Mouse (Mus musculus): Measurements from ENCODE around the gene Fut4. TPM values are rescaled to one million over a fixed set of nuclear protein-coding genes. Genes with fewer than 3 reads are reported as not detected.

The Fut4 gene
- polyA plus RNA-seq, 1 experiment from 2014 or later = 14.5 TPM

GRCm38 (mm10) chr9:14739498-14740150, 12.6 kb downstream of the Fut4 start:
- Histone ChIP-seq H3K27ac (replicated peaks) (no peak overlapping the region), H3K27me3 (ENCODE audit: control insufficient read depth, insufficient read depth, low read length) (no peaks in the 10 kb centered on the region), H3K9me3 (ENCODE audit: control insufficient read depth, low read length) (no peaks in the 10 kb centered on the region), H3K4me2 (replicated peaks; ENCODE audit: low read depth) (no peak overlapping the region), H3K4me3 (ENCODE audit: low read depth, low read length) (no peak overlapping the region), H3K36me3 (ENCODE audit: control insufficient read depth, insufficient read depth, low read length) (no peaks in the 10 kb centered on the region), H3K4me1 (replicated peaks; ENCODE audit: control insufficient read depth, insufficient read depth) (no peaks in the 10 kb centered on the region), H3K9ac (ENCODE audit: low read length) (no peak overlapping the region)
- ATAC-seq (ENCODE audit: low FRiP score, low TSS enrichment) (no peak), DNase-seq (ENCODE audit: low spot score) (no peak)
- 63% methylated on average over 4 of the region's 4 CpGs for WGBS
- TF ChIP-seq CTCF (IDR thresholded peaks at IDR 0.05; ENCODE audit: low read depth) (no peak), EP300 (optimal IDR thresholded peaks at IDR 0.05) (no peak)

- Histone ChIP-seq H3K4me2 (replicated peaks; ENCODE audit: low read depth) (no peak overlapping the region), H3K36me3 (ENCODE audit: control insufficient read depth, insufficient read depth, low read length) (no peaks in the 10 kb centered on the region), H3K9me3 (ENCODE audit: control insufficient read depth, low read length) (no peaks in the 10 kb centered on the region), H3K27me3 (ENCODE audit: control insufficient read depth, insufficient read depth, low read length) (no peaks in the 10 kb centered on the region), H3K9ac (ENCODE audit: low read length) (no peak overlapping the region), H3K4me1 (replicated peaks; ENCODE audit: control insufficient read depth, insufficient read depth) (0 out of 2 replicates have a peak, but pooled peaks cover 3% of the 10 kb centered on the region), H3K27ac (replicated peaks) (no peak overlapping the region), H3K4me3 (ENCODE audit: low read depth, low read length) (no peak overlapping the region)
- 23% methylated on average over 9 of the region's 9 CpGs for WGBS
- no peak for TF ChIP-seq EP300 (optimal IDR thresholded peaks at IDR 0.05)
- no peak for TF ChIP-seq CTCF (IDR thresholded peaks at IDR 0.05; ENCODE audit: low read depth)
- DNase-seq (ENCODE audit: low spot score) (no peak), ATAC-seq (ENCODE audit: low FRiP score, low TSS enrichment) (peak; percentile 56)
Measured at GRCm38 (mm10) chr9:14730941-14731541, 21.2 kb downstream of the Fut4 start.

DNA sequence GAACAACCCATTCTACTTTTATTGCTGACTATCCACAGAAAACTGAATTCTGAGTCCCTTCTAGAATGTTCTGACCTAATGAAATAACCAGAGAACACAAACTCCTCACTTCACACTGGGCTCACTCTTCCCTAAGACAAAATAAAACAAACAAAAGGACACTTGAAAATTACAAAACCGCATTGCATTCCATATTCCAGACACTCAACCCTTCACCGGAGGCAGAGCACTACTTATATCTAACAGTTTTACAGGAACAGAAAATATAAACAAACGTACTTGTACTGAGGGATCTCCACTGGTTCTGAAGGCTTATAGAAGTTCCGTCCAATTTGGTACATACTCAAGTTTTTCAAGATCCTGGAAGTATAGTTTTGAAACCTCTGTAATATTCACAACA, 23.8 kb downstream of the Fut4 start:
- 0 out of 2 replicates have a peak, but pooled peaks cover 3% of the 10 kb centered on the region for H3K4me1 ChIP-seq (replicated peaks; ENCODE audit: control insufficient read depth, insufficient read depth)
- no peaks in the 10 kb centered on the region for H3K36me3 ChIP-seq (ENCODE audit: control insufficient read depth, insufficient read depth, low read length)
- TF ChIP-seq CTCF (IDR thresholded peaks at IDR 0.05; ENCODE audit: low read depth) = no peak
- TF ChIP-seq EP300 (optimal IDR thresholded peaks at IDR 0.05) = no peak
- WGBS = 57% methylated on average over 4 of the region's 4 CpGs
- no peaks in the 10 kb centered on the region for H3K9me3 ChIP-seq (ENCODE audit: control insufficient read depth, low read length)
- no peak for DNase-seq (ENCODE audit: low spot score)
- no peak overlapping the region for H3K9ac ChIP-seq (ENCODE audit: low read length)
- H3K4me2 ChIP-seq (replicated peaks; ENCODE audit: low read depth) = no peak overlapping the region
- no peak overlapping the region for H3K4me3 ChIP-seq (ENCODE audit: low read depth, low read length)
- no peak overlapping the region for H3K27ac ChIP-seq (replicated peaks)
- no peaks in the 10 kb centered on the region for H3K27me3 ChIP-seq (ENCODE audit: control insufficient read depth, insufficient read depth, low read length)
- no peak for ATAC-seq (ENCODE audit: low FRiP score, low TSS enrichment)

DNA sequence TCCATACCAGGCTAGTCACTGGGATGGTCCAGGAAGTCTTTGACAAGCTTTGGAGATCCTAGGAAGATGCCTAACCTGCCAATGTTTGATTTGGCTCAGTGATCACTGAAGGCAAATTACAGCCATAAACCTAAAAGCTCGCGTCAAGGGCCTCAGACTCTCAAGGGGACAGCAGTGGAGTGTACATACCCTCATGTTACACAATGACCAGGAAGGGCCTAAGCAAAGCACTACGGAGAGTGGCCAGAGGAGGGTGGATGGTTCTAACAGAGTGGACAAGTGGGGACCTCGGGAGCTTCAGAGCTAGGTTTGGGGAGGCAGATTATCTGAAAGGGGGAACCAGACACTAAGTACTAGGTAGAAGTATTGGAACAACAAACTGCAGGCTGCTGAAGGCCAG, 25.6 kb downstream of the Fut4 start:
- TF ChIP-seq CTCF (IDR thresholded peaks at IDR 0.05; ENCODE audit: low read depth) = no peak
- TF ChIP-seq EP300 (optimal IDR thresholded peaks at IDR 0.05) = no peak
- Histone ChIP-seq H3K27me3 (ENCODE audit: control insufficient read depth, insufficient read depth, low read length) (no peaks in the 10 kb centered on the region), H3K4me3 (ENCODE audit: low read depth, low read length) (no peak overlapping the region), H3K4me1 (replicated peaks; ENCODE audit: control insufficient read depth, insufficient read depth) (0 out of 2 replicates have a peak, but pooled peaks cover 3% of the 10 kb centered on the region), H3K4me2 (replicated peaks; ENCODE audit: low read depth) (no peak overlapping the region), H3K36me3 (ENCODE audit: control insufficient read depth, insufficient read depth, low read length) (no peaks in the 10 kb centered on the region), H3K27ac (replicated peaks) (no peak overlapping the region), H3K9me3 (ENCODE audit: control insufficient read depth, low read length) (no peaks in the 10 kb centered on the region), H3K9ac (ENCODE audit: low read length) (no peak overlapping the region)
- ATAC-seq (ENCODE audit: low FRiP score, low TSS enrichment) (no peak), DNase-seq (ENCODE audit: low spot score) (no peak)
- 91% methylated on average over 4 of the region's 4 CpGs for whole genome bisulfite sequencing

DNA sequence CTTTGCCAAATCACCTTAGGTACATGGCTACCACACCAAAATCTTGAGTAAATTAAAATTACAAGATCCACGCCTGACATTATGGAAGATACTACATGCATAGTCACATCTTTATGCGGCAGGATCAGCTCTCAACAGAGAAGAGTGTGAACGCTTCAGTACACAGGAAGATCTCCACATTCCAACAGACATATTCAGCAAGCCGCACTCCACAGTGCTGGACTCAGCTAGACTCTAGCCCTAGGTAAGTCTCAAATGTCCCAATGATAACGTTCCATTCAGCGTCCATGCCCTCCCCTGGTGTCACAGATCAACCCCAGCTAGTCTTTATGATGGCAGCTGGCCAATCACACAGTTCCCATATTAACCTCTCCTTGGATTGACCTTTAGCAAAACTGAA, 26.2 kb downstream of the Fut4 start:
- Histone ChIP-seq H3K9me3 (ENCODE audit: control insufficient read depth, low read length) (no peaks in the 10 kb centered on the region), H3K27ac (replicated peaks) (no peak overlapping the region), H3K4me1 (replicated peaks; ENCODE audit: control insufficient read depth, insufficient read depth) (0 out of 2 replicates have a peak, but pooled peaks cover 2% of the 10 kb centered on the region), H3K9ac (ENCODE audit: low read length) (no peak overlapping the region), H3K36me3 (ENCODE audit: control insufficient read depth, insufficient read depth, low read length) (no peaks in the 10 kb centered on the region), H3K27me3 (ENCODE audit: control insufficient read depth, insufficient read depth, low read length) (no peaks in the 10 kb centered on the region), H3K4me2 (replicated peaks; ENCODE audit: low read depth) (no peak overlapping the region), H3K4me3 (ENCODE audit: low read depth, low read length) (no peak overlapping the region)
- no peak for ATAC-seq (ENCODE audit: low FRiP score, low TSS enrichment)
- 86% methylated on average over 6 of the region's 6 CpGs for WGBS
- DNase-seq (ENCODE audit: low spot score) = no peak
- no peak for TF ChIP-seq EP300 (optimal IDR thresholded peaks at IDR 0.05)
- no peak for TF ChIP-seq CTCF (IDR thresholded peaks at IDR 0.05; ENCODE audit: low read depth)

- no peak overlapping the region for H3K27ac ChIP-seq (replicated peaks)
- no peak overlapping the region for H3K4me2 ChIP-seq (replicated peaks; ENCODE audit: low read depth)
- no peak overlapping the region for H3K4me3 ChIP-seq (ENCODE audit: low read depth, low read length)
- H3K27me3 ChIP-seq (ENCODE audit: control insufficient read depth, insufficient read depth, low read length) = no peaks in the 10 kb centered on the region
- no peak for DNase-seq (ENCODE audit: low spot score)
- 75% methylated on average over 5 of the region's 5 CpGs for WGBS
- no peaks in the 10 kb centered on the region for H3K36me3 ChIP-seq (ENCODE audit: control insufficient read depth, insufficient read depth, low read length)
- H3K4me1 ChIP-seq (replicated peaks; ENCODE audit: control insufficient read depth, insufficient read depth) = no peaks in the 10 kb centered on the region
- no peak for ATAC-seq (ENCODE audit: low FRiP score, low TSS enrichment)
- no peaks in the 10 kb centered on the region for H3K9me3 ChIP-seq (ENCODE audit: control insufficient read depth, low read length)
- no peak overlapping the region for H3K9ac ChIP-seq (ENCODE audit: low read length)
- TF ChIP-seq CTCF (IDR thresholded peaks at IDR 0.05; ENCODE audit: low read depth) (no peak), EP300 (optimal IDR thresholded peaks at IDR 0.05) (no peak)
Measured at GRCm38 (mm10) chr9:14724755-14725420, 27.3 kb downstream of the Fut4 start.

All from stomach, postnatal 0 days (tissue).